Mouse (Mus musculus) bone marrow, adult 2 months (tissue): ENCODE results near the gene Slc35f2. TPM values are rescaled to one million over a fixed set of nuclear protein-coding genes. Genes with fewer than 3 reads are reported as not detected.

Experiments used
- H3K27ac ChIP-seq: fragments of 200-500 bp; 2 replicates; pipeline ENCODE4 v1.5.1; 2012; ENCODE audit warnings: low read depth, mild to moderate bottlenecking, control low read depth, inconsistent platforms, low read length; ENCODE audit not compliant: control insufficient read depth, poor library complexity, insufficient read depth
- H3K4me1 ChIP-seq: fragments of 200-500 bp; 2 replicates; pipeline ENCODE4 v1.6.1; 2011; ENCODE audit warnings: low read length; ENCODE audit not compliant: control insufficient read depth, insufficient read depth
- H3K4me3 ChIP-seq: fragments of 200-500 bp; replicated peaks from 2 replicates; pipeline ENCODE3; 2011; ENCODE audit warnings: mild to moderate bottlenecking, low read depth, low read length, control low read depth; ENCODE audit not compliant: control insufficient read depth
- CTCF ChIP-seq: fragments of 200-500 bp; IDR thresholded peaks from 2 replicates; pipeline ENCODE4 v1.5.1; 2011; ENCODE audit warnings: low read length, control low read depth; ENCODE audit not compliant: control insufficient read depth, insufficient read depth
- POLR2A ChIP-seq: fragments of 200-500 bp; IDR thresholded peaks from 2 replicates; pipeline ENCODE4 v1.6.1; 2011; ENCODE audit warnings: low read depth, mild to moderate bottlenecking, control low read depth, low read length, borderline replicate concordance; ENCODE audit not compliant: control insufficient read depth
- WGBS: fragments of 180-500 bp; shearing (Covaris S2); methylation state at CpG from one replicate; pipeline ENCODE4 v1.1.7; 2018; 5-methylcytosine and 5-hydroxymethylcytosine counted together
- polyA plus RNA-seq: library from polyadenylated mRNA; stranded (reverse); fragments of >200 nt; gene quantifications from 2 replicates; pipeline ENCODE4 v1.2.4, GENCODE M21; 2011; ENCODE audit warnings: low replicate concordance; ENCODE audit not compliant: missing spikeins, insufficient read depth, insufficient read length

Slc35f2 gene
- polyA plus RNA-seq, 1 experiment, result 2.9 TPM

DNA sequence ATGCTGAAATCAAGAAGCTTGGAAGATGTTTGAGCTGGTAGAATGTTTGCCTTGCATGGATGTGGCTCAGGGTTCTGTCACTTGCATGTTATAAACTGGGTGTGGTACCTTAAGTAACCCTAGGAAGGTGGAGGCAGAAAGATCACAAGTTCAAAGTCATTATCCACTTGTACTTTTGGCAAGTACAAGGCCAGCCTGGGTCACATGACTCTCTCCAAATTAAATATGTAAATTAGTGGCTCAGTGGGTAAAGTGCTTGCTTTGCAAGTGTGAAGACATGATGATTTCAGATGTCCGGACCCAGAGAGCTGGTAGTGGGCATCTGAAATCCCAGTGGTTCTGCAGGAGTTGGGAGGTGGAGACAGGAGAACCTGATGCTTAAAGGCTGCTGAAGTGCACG, 25.8 kb downstream of the Slc35f2 start:
- Histone ChIP-seq H3K27ac (no peak overlapping the region), H3K4me1 (no peaks in the 10 kb centered on the region), H3K4me3 (no peak overlapping the region)
- 78% methylated on average over 2 of the region's 2 CpGs for WGBS
- no peak for TF ChIP-seq CTCF
- no peak for TF ChIP-seq POLR2A

DNA sequence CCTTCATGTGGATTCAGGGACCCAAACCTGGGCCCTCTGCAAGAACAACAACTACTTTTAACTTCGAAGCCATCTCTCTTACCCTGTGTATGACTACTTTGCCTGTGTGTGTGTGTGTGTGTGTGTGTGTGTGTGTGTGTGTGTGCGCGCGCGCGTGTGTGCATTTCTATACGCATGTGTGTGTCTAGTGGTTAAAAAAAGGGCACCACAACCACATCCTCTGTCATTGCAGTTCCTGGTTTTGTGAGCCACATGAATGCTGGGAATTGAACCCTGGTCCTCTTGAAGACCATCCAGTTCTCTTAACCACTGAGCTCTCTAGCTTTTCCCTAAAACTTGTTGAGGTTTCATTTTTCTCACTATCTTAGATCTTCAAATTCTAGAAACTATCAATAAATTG, 31.6 kb downstream of the Slc35f2 start:
- 83% methylated on average over 7 of the region's 7 CpGs for WGBS
- Histone ChIP-seq H3K4me1 (no peaks in the 10 kb centered on the region), H3K27ac (no peak overlapping the region), H3K4me3 (no peak overlapping the region)
- TF ChIP-seq CTCF (no peak), POLR2A (no peak)

DNA sequence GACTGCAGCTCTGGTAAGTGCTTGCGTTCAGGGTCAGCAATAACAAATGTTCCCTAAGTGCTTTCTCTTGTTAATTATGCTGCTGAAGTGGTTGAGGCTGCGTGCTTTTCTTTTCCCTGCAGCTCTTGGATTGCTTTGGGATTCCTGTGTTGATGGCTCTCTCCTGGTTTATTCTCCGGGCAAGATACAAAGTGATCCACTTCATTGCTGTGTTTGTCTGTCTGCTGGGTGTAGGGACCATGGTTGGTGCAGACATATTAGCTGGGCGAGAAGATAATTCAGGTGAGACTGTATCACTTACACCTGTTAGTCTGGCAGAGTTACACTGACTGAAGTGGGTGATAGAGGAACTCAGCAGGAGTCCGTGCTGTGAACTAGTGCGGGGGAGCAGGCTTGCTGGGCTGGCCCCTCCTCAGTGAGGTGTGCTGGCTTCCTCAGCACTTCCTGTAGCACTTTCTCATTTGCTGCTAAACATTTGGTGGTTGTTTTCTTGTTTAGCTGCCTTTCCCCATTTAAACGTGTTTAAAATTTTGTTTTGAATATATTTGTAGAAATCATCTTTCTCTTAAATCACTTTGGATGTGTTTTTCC, 35.3 kb downstream of the Slc35f2 start:
- no peak overlapping the region for H3K27ac ChIP-seq
- no peak overlapping the region for H3K4me3 ChIP-seq
- no peaks in the 10 kb centered on the region for H3K4me1 ChIP-seq
- TF ChIP-seq CTCF, result no peak
- 45% methylated on average over 7 of the region's 7 CpGs for WGBS

DNA sequence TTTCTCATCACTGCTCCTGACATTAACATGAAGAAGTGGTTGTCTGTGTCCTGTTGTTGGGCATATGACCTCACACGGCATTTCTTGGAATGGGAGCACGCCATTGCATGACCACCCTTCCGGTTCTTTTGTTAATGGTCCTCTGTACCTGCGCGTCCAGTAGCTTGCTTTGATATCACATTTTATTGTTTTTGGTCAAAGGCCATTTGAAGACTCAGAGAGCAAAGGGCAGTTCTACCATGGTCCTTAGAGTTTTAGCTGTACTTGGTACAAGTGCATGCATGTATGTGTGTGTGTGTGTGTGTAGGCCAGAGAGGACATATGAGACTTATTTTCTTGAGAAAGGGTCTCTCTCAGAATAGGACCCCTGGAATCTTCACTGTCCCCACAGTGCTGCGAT, 42.1 kb downstream of the Slc35f2 start:
- Histone ChIP-seq H3K4me3 (no peak overlapping the region), H3K4me1 (no peaks in the 10 kb centered on the region), H3K27ac (no peak overlapping the region)
- WGBS, result 88% methylated on average over 6 of the region's 6 CpGs
- TF ChIP-seq CTCF (no peak), POLR2A (no peak)

DNA sequence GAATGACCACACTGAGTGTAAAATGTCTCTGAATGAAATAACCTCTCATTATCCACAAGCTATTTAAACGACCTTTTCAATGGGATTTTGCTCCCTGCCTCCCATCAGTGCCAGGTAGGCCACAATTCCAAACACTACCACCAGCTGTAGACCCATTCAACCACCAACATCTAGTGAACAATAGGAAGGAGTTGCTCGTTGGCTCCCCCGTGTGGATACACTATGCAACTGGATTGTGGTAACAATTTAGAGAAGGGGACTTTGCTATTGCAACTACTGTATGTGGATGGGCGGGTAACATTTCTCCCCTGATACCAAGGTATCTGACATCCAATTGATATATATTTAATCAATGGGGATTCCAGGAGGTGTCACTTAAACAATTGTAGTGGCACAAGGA, 47.4 kb downstream of the Slc35f2 start:
- Histone ChIP-seq H3K4me3 (no peak overlapping the region), H3K4me1 (no peaks in the 10 kb centered on the region), H3K27ac (no peak overlapping the region)
- 17% methylated on average over 4 of the region's 4 CpGs for WGBS
- peak; percentile 41 for TF ChIP-seq CTCF
- TF ChIP-seq POLR2A, result no peak

DNA sequence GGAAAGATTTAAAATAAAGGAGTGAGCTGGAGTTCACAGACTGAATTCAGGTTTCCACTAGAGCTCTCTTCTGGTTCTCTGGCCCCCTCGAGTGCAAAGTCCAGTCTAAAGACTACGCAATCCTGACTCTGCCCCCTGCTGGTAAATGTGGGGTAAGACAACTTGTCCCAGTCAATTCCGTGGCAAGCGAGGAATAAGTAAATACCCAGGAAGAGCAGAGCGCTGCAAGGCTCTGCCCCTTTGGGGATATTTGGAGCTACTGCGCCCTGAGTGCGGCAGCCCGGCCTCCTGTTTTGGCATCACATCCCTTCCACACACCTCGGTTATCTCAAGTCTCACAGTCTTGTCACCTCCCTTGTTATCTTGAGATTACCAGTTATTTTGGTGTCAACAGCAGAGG, 54.0 kb downstream of the Slc35f2 start:
- Histone ChIP-seq H3K4me3 (no peak overlapping the region), H3K4me1 (no peaks in the 10 kb centered on the region), H3K27ac (no peak overlapping the region)
- TF ChIP-seq CTCF (peak; percentile 43; the same call in 1 of the 2 replicates), POLR2A (no peak)
- 6% methylated on average over 9 of the region's 9 CpGs for WGBS

DNA sequence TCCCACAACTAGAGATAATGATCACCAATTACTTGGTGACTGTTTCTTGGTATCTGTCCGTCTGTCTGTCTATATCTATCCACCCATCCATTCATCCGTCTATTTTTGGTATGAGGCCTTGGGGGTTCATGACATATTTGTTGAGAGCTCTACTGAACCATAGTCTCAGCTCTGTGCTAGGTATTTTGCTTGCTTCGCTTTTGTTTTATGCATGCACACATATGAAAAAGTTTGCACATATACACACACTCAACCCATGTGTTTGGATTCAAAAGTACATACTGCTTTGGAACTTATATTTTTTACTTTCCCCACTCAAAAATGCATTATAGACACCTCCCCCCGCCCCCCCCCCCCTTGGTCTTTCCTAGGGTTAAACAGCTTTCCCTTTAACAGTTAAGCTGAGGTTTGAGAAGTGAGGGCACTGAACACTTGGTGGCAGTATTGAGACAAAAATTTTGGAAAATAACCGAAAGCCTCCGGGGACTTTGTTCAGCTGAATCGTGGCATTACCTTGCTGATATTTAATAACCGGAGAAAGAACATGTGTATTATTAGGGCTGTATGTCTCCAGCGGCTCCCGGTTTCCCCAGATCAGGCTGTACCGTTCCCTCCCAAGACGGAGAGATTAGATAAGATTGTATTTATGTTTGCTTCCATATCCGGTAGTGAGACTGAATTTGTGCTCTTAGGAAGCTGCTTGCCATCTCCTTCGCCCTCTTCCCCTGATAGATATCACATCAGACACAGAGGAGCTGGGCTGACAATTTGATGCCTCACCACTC, 57.9 kb downstream of the Slc35f2 start:
- whole genome bisulfite sequencing, result 15% methylated on average over 14 of the region's 14 CpGs
- TF ChIP-seq POLR2A (no peak), CTCF (no peak)
- Histone ChIP-seq H3K27ac (no peak overlapping the region), H3K4me3 (peak overlapping the region; percentile 39), H3K4me1 (no peaks in the 10 kb centered on the region; the same call in 1 of the 2 replicates)

DNA sequence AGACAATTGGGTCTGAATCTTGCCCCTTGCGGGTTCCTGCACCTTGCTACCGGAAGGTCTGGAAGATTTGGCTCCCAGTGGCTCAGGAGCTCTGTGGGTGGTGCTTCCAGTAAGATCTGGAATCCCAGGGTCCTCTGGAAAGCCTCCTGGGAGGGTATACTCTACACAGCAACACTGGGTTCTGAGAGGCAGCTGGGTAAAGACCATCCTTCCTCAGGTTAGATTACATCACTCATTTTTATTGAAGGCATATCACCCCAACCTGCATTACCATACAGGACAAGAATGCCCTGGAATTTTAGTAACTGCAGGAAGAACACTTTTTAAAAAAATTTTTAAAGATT, 58.5 kb downstream of the Slc35f2 start:
- Histone ChIP-seq H3K27ac (no peak overlapping the region), H3K4me3 (no peak overlapping the region), H3K4me1 (no peaks in the 10 kb centered on the region; the same call in 1 of the 2 replicates)
- TF ChIP-seq POLR2A (no peak), CTCF (no peak)
- 39% methylated on average over 2 of the region's 2 CpGs for whole genome bisulfite sequencing

DNA sequence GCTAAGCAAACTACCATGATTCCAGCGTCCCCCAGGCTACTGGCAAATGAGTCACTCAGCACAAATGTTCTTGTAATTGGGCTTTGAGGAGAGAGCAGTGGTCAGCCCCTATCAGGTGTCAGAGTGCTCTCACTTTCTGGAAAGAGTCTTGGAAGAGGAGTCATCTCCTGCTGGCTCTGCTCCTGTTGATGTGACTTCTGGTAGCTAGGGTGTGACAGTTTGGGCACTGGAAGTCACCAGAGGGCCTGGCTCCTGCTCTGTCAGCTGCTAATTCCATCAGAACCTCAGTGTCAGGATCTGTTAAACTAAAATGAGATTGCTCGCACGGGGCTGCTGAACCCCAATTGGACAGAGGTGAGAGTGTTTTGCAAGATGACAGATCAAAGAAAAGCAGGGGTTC, 63.7 kb downstream of the Slc35f2 start:
- Histone ChIP-seq H3K4me3 (no peak overlapping the region), H3K27ac (no peak overlapping the region), H3K4me1 (no peaks in the 10 kb centered on the region; the same call in 1 of the 2 replicates)
- 65% methylated on average over 3 of the region's 3 CpGs for WGBS
- TF ChIP-seq CTCF (no peak), POLR2A (no peak)
